Comparison of ENCODE assay signal across 10 mouse cellular contexts in genomic region chr5:134164688-134165087, GRCm38 (mm10). TPM values are rescaled to one million over a fixed set of nuclear protein-coding genes. Genes with fewer than 3 reads are reported as not detected.
DNase-seq lines count a peak whose midpoint lies in the region; ATAC-seq lines count a peak whose summit lies in the region.
"Had no signal": no experiment of that assay in that cellular context is flagged by ENCODE, and none has a peak within 500 bp of the region (broad histone marks: within the 10 kb centered on the region; RNA-seq: fewer than 3 reads in every experiment).

No protein-coding gene starts in this region.

- H3K9me3 ChIP-seq in forebrain, embryonic 12.5 days: no peaks in the 10 kb centered on the region
- H3K9me3 ChIP-seq in forebrain, embryonic 15.5 days: no peaks in the 10 kb centered on the region
- H3K9me3 ChIP-seq in neural tube, embryonic 13.5 days: no peaks in the 10 kb centered on the region
- H3K9me3 ChIP-seq in kidney, embryonic 15.5 days (replicated peaks): no peaks in the 10 kb centered on the region
- H3K9me3 ChIP-seq in stomach, embryonic 16.5 days (replicated peaks; ENCODE audit: control insufficient read depth, low read length): no peaks in the 10 kb centered on the region
- H3K9me3 ChIP-seq in liver, embryonic 11.5 days (ENCODE audit: control insufficient read depth, low read length): no peaks in the 10 kb centered on the region
- H3K9me3 ChIP-seq: limb, embryonic 12.5 days had no signal

- no peak for DNase-seq in neural tube, embryonic 10.5 days (ENCODE audit: extremely low spot score, low spot score)
- DNase-seq in liver, embryonic 11.5 days (ENCODE audit: low spot score): no peak
- DNase-seq in urinary bladder, postnatal 36 days (ENCODE audit: low spot score in 2 of 2): no peak

- H3K36me3 ChIP-seq in forebrain, embryonic 12.5 days (replicated peaks): peaks cover 50% of the 10 kb centered on the region
- H3K36me3 ChIP-seq in forebrain, embryonic 15.5 days: peaks cover 17% of the 10 kb centered on the region
- H3K36me3 ChIP-seq in neural tube, embryonic 13.5 days: peaks cover 48% of the 10 kb centered on the region
- peaks cover 84% of the 10 kb centered on the region for H3K36me3 ChIP-seq in kidney, embryonic 15.5 days
- peaks cover 17% of the 10 kb centered on the region; the same call in 1 of the 2 replicates for H3K36me3 ChIP-seq in stomach, embryonic 16.5 days (ENCODE audit: control insufficient read depth, insufficient read depth, low read length)
- peaks cover 33% of the 10 kb centered on the region for H3K36me3 ChIP-seq in liver, embryonic 11.5 days (ENCODE audit: control insufficient read depth, insufficient read depth, low read length)

- WGBS in forebrain, embryonic 12.5 days: 74% methylated on average over 5 of the region's 5 CpGs
- WGBS in forebrain, embryonic 15.5 days: 56% methylated on average over 5 of the region's 5 CpGs
- 59% methylated on average over 5 of the region's 5 CpGs for WGBS in neural tube, embryonic 13.5 days
- WGBS in kidney, embryonic 15.5 days: 58% methylated on average over 5 of the region's 5 CpGs
- 65% methylated on average over 5 of the region's 5 CpGs for WGBS in stomach, embryonic 16.5 days
- 88% methylated on average over 5 of the region's 5 CpGs for WGBS in liver, embryonic 11.5 days

- H3K27me3 ChIP-seq in forebrain, embryonic 12.5 days: no peaks in the 10 kb centered on the region
- H3K27me3 ChIP-seq in forebrain, embryonic 15.5 days: no peaks in the 10 kb centered on the region
- no peaks in the 10 kb centered on the region for H3K27me3 ChIP-seq in neural tube, embryonic 13.5 days
- H3K27me3 ChIP-seq in kidney, embryonic 15.5 days: no peaks in the 10 kb centered on the region
- H3K27me3 ChIP-seq in stomach, embryonic 16.5 days (ENCODE audit: control insufficient read depth, insufficient read depth, low read length): no peaks in the 10 kb centered on the region
- H3K27me3 ChIP-seq in liver, embryonic 11.5 days (replicated peaks; ENCODE audit: control insufficient read depth, insufficient read depth, low read length): no peaks in the 10 kb centered on the region
- H3K27me3 ChIP-seq: limb, embryonic 12.5 days had no signal

- no peak for ATAC-seq in forebrain, embryonic 12.5 days (ENCODE audit: low FRiP score)
- ATAC-seq in forebrain, embryonic 15.5 days (replicated peaks): no peak
- ATAC-seq in neural tube, embryonic 13.5 days (ENCODE audit: low read depth): peak; percentile 27; the same call in 1 of the 2 replicates
- ATAC-seq in kidney, embryonic 15.5 days (replicated peaks; ENCODE audit: low FRiP score): peak; percentile 66
- 0 out of 2 replicates have a peak, but pooled peaks have one; percentile 39 for ATAC-seq in stomach, embryonic 16.5 days (ENCODE audit: insufficient read depth, low FRiP score)
- ATAC-seq in liver, embryonic 11.5 days (replicated peaks; ENCODE audit: low FRiP score): no peak
- ATAC-seq: inflammation-experienced regulatory T-cells, adult 6 months had no signal

- H3K4me1 ChIP-seq in forebrain, embryonic 12.5 days: peaks cover 10% of the 10 kb centered on the region
- H3K4me1 ChIP-seq in forebrain, embryonic 15.5 days: peaks cover 9% of the 10 kb centered on the region
- peaks cover 12% of the 10 kb centered on the region for H3K4me1 ChIP-seq in neural tube, embryonic 13.5 days (replicated peaks)
- H3K4me1 ChIP-seq in kidney, embryonic 15.5 days: peaks cover 27% of the 10 kb centered on the region
- H3K4me1 ChIP-seq in stomach, embryonic 16.5 days (ENCODE audit: control insufficient read depth, insufficient read depth, low read length): no peaks in the 10 kb centered on the region
- no peaks in the 10 kb centered on the region for H3K4me1 ChIP-seq in liver, embryonic 11.5 days (replicated peaks; ENCODE audit: control insufficient read depth, insufficient read depth, low read length)
- H3K4me1 ChIP-seq: limb, embryonic 12.5 days had no signal

- no peak overlapping the region for H3K4me2 ChIP-seq in forebrain, embryonic 12.5 days
- H3K4me2 ChIP-seq in forebrain, embryonic 15.5 days (replicated peaks): no peak overlapping the region
- no peak overlapping the region for H3K4me2 ChIP-seq in neural tube, embryonic 13.5 days
- H3K4me2 ChIP-seq in kidney, embryonic 15.5 days: no peak overlapping the region
- H3K4me2 ChIP-seq in stomach, embryonic 16.5 days (ENCODE audit: low read depth, low read length): no peak overlapping the region
- no peak overlapping the region for H3K4me2 ChIP-seq in liver, embryonic 11.5 days
- H3K4me2 ChIP-seq: limb, embryonic 12.5 days had no signal

- H3K4me3 ChIP-seq in forebrain, embryonic 12.5 days (replicated peaks): no peak overlapping the region
- no peak overlapping the region for H3K4me3 ChIP-seq in forebrain, embryonic 15.5 days
- H3K4me3 ChIP-seq in neural tube, embryonic 13.5 days: no peak overlapping the region
- H3K4me3 ChIP-seq in kidney, embryonic 15.5 days (replicated peaks): no peak overlapping the region
- H3K4me3 ChIP-seq in stomach, embryonic 16.5 days (replicated peaks; ENCODE audit: low read length): no peak overlapping the region
- no peak overlapping the region for H3K4me3 ChIP-seq in liver, embryonic 11.5 days (ENCODE audit: low read depth, low read length)
- H3K4me3 ChIP-seq: limb, embryonic 12.5 days had no signal

- H3K9ac ChIP-seq in forebrain, embryonic 12.5 days: no peak overlapping the region
- H3K9ac ChIP-seq in forebrain, embryonic 15.5 days (replicated peaks): no peak overlapping the region
- no peak overlapping the region for H3K9ac ChIP-seq in neural tube, embryonic 13.5 days
- H3K9ac ChIP-seq in kidney, embryonic 15.5 days: no peak overlapping the region
- no peak overlapping the region for H3K9ac ChIP-seq in stomach, embryonic 16.5 days (ENCODE audit: low read length)
- no peak overlapping the region for H3K9ac ChIP-seq in liver, embryonic 11.5 days (ENCODE audit: low read depth, low read length)
- H3K9ac ChIP-seq: limb, embryonic 12.5 days had no signal

- peak overlapping the region; percentile 38; the same call in 1 of the 2 replicates for H3K27ac ChIP-seq in forebrain, embryonic 12.5 days
- no peak overlapping the region for H3K27ac ChIP-seq in forebrain, embryonic 15.5 days (replicated peaks)
- H3K27ac ChIP-seq in neural tube, embryonic 13.5 days (replicated peaks): no peak overlapping the region; the same call in 1 of the 2 replicates
- peak overlapping the region; percentile 67 for H3K27ac ChIP-seq in kidney, embryonic 15.5 days
- no peak overlapping the region for H3K27ac ChIP-seq in stomach, embryonic 16.5 days (ENCODE audit: low read length)
- H3K27ac ChIP-seq in liver, embryonic 11.5 days (ENCODE audit: low read depth, low read length): no peak overlapping the region
- H3K27ac ChIP-seq: limb, embryonic 12.5 days had no signal

RNA-seq across cellular contexts. Expression of gene Rcc1l, which starts 11.9 kb away (rescaled TPM):
- polyA plus RNA-seq in forebrain, embryonic 12.5 days (2016; fragmentation: Nextera tagmentation; extraction: Ambion mirVana): 29.4 TPM in 2 replicates
- polyA plus RNA-seq in forebrain, embryonic 15.5 days (2015; fragmentation: Nextera tagmentation; extraction: Ambion mirVana): 22.4 and 23.8 TPM in 2 replicates
- polyA plus RNA-seq in neural tube, embryonic 13.5 days (2015; fragmentation: Nextera tagmentation; extraction: Ambion mirVana): 14.9 and 16.6 TPM in 2 replicates
- polyA plus RNA-seq in kidney, embryonic 15.5 days (2015; fragmentation: Nextera tagmentation; extraction: Ambion mirVana): 34.6 and 37.2 TPM in 2 replicates
- 20.7 and 25.6 TPM in 2 replicates for polyA plus RNA-seq in stomach, embryonic 16.5 days (2015; fragmentation: Nextera tagmentation; extraction: Ambion mirVana)
- 39.1 and 43.8 TPM in 2 replicates for polyA plus RNA-seq in liver, embryonic 11.5 days (2014; fragmentation: Nextera tagmentation; extraction: Ambion mirVana)

RNA-seq across cellular contexts. Expression of gene Gtf2ird2, which starts 19.1 kb away (rescaled TPM):
- 11.6 and 12.4 TPM in 2 replicates for polyA plus RNA-seq in forebrain, embryonic 12.5 days (2016; fragmentation: Nextera tagmentation; extraction: Ambion mirVana)
- polyA plus RNA-seq in forebrain, embryonic 15.5 days (2015; fragmentation: Nextera tagmentation; extraction: Ambion mirVana): 11.8 and 13.2 TPM in 2 replicates
- 13.9 and 14.4 TPM in 2 replicates for polyA plus RNA-seq in neural tube, embryonic 13.5 days (2015; fragmentation: Nextera tagmentation; extraction: Ambion mirVana)
- polyA plus RNA-seq in kidney, embryonic 15.5 days (2015; fragmentation: Nextera tagmentation; extraction: Ambion mirVana): 9.1 and 9.6 TPM in 2 replicates
- 7.1 and 8.1 TPM in 2 replicates for polyA plus RNA-seq in stomach, embryonic 16.5 days (2015; fragmentation: Nextera tagmentation; extraction: Ambion mirVana)
- polyA plus RNA-seq in liver, embryonic 11.5 days (2014; fragmentation: Nextera tagmentation; extraction: Ambion mirVana): 5.1 and 5.9 TPM in 2 replicates

Comparison
In these comparisons a context has a peak if more than half of its experiments do, and no peak if none do; other contexts are left out.
1. H3K27ac ChIP-seq: peak in forebrain, embryonic 12.5 days (single experiment) and kidney, embryonic 15.5 days (single experiment); none in forebrain, embryonic 15.5 days (single experiment), neural tube, embryonic 13.5 days (single experiment), stomach, embryonic 16.5 days (single experiment) and liver, embryonic 11.5 days (single experiment).
2. ATAC-seq: peak in neural tube, embryonic 13.5 days (single experiment), kidney, embryonic 15.5 days (single experiment) and stomach, embryonic 16.5 days (single experiment); none in forebrain, embryonic 12.5 days (single experiment), forebrain, embryonic 15.5 days (single experiment) and liver, embryonic 11.5 days (single experiment).